Mouse (Mus musculus) layer of hippocampus, postnatal 14 days (tissue): ENCODE results near the gene Gm21983. TPM values are rescaled to one million over a fixed set of nuclear protein-coding genes. Genes with fewer than 3 reads are reported as not detected.

ENCODE experiments used
- DNase-seq, 2 experiments: peaks; one replicate each; pipeline ENCODE4 v3.0.0; 2021 to 2022; ENCODE audit warnings: low spot score in 2 of 2, mixed read lengths in 1 of 2
- total RNA-seq, 2 experiments: library from RNA; stranded (reverse); gene quantifications; 2 replicates each; pipeline ENCODE4 v1.2.3; 2021

Gm21983 gene
- total RNA-seq, 2 experiments from 2014 or later, result not detected

DNA sequence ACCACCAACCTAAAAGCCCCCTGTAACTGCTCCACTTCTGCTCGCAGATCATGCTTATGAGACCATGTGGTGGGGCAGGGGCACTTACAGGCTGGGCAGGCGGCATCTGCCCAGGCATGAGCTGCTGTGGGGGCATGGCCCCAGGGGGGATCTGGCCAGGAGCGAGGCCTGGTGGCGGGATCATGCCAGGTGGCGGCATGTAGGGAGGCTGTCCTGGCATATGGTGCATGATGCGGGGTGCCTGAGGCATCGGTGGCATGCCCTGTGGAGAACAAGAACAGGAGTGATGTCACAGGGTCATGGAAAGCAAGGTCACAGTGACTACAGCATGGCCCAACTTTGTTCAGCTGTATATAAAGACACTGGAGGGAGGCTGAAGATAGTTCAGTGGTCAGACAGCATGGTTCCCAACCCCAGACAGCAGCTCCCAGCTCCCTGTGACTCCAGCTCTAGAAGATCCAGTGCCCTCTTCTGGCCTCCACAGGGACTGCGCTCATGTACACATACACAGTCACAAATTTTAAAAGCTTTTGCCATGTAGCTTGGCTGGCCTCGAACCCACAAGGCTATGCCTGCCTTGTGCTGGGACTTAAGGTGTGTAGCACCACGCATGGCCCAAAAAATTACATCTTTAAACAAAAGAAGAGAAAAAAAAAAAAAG is 8.5 kb upstream of the Gm21983 start:
- DNase-seq, result no peak

DNA sequence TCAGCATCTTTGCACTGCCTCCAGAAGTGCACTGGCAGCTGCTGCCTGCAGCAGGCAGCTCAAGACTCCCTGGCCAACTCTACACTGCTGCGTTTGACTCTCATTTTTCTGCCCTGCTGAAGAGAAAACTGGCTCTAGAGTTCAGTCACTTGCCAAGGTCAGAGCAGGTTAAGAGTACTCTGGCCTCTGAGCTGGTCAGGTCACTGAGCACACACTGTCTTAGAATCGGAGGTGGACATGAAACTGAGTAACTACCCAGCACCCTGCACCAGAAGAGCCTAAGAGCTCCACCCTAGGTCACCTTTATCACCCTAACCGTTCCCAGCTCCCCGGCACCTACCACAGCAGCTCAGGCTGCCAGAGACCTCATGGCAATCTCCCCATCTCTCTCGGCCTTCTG is 5.1 kb upstream of the Gm21983 start:
- DNase-seq, result no peak

GRCm38 (mm10) chr7:27184964-27185363 is 4.1 kb upstream of the Gm21983 start:
- no peak for DNase-seq

GRCm38 (mm10) chr7:27182498-27182897 is 1.6 kb upstream of the Gm21983 start:
- DNase-seq, result no peak

GRCm38 (mm10) chr7:27180036-27180435 is 850 bp downstream of the Gm21983 start:
- no peak for DNase-seq

DNA sequence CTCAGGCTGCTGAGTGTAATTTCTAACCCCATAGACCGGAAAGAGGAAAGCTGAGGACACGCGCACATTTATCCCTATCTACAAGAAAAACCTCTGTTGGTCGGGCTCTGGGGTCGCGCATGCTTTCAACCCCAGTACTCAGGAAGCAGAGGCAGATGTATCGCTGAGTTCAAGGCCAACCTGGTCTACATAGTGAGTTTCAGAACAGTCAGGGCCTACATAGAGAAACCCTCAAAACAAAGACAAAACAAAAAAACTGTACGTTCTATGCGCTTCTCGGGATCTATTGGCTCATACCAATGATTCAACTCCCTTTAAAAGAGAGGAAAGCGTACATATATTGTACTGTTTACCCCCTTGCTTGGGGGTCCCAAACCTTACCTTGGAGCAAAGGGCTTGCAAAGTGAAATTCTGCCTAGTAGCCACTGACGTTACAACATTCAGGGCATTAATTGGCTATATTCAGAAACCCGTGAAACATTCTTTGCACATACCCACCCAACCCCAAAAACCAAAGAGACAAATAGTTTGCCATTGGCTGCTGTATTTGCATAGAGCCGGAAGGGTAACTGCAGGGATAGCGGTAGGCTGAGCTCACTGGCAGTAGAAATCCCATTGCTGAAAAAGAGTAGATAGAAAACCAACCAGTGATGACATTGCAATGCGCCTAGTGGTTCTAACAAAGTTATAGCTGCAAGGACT is 1.5 kb downstream of the Gm21983 start:
- no peak for DNase-seq

- peak; percentile 100 for DNase-seq
These were observed 2.3 kb downstream of the Gm21983 start, which contains the start of gene Rab4b for GRCm38 (mm10) chr7:27178324-27179216. Rab4b (minus strand) TSS chr7:27178896.

GRCm38 (mm10) chr7:27177942-27178323 is 3.0 kb downstream of the Gm21983 start:
- no peak for DNase-seq

DNA sequence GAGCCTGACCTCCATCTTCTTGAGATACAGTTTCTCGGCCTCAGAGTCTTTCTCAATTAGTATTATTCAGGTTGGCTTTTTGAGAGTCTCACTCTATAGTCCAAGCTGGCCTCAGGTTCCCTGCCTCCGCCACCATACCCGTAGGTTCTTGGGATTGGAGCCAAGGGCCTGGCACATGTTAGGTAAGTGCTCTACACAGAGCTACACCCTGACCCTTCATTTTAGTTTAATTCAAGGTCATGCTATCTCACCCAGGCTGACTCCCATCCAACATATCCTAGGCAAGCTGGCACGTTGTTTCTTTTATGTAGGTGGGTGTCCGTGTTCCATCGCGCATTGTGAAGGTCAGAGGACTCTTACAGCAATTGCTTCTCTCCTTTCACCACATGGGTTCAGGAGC is 6.0 kb downstream of the Gm21983 start:
- DNase-seq, result no peak

- no peak for DNase-seq
These were observed 6.4 kb downstream of the Gm21983 start for GRCm38 (mm10) chr7:27174496-27174895.

GRCm38 (mm10) chr7:27170981-27171380 is 9.9 kb downstream of the Gm21983 start:
- no peak for DNase-seq

- no peak for DNase-seq
These were observed 12.5 kb downstream of the Gm21983 start for GRCm38 (mm10) chr7:27168371-27168770.

DNA sequence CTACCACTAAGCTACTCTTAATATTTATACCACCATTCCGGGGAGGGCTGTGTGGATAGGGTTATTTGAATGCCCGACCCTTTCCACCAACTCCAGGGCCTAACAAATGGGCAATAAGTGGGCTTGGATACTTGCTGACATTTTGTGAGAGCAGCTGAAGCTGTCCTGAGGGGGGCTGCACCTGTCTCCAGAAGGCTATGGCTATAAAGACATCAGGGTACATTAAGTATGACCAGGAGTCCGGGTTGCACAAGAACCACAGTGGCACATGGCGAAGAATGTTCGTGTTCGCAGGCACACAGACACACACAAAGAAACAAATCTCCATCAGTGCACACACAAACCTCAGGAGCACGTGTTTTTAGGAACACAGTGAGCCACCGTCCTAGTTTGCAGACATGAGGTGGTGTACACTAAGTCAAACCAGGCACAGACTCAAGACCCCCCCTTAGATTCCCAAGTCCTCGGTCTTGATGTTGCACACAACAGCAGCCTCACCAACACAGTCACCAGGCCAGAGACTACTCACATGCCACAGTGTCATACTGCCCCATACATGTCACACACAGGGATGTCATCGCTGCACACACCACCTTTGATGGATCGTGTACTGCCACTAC is 13.3 kb downstream of the Gm21983 start:
- no peak for DNase-seq

GRCm38 (mm10) chr7:27166614-27167474 is 14.0 kb downstream of the Gm21983 start, which contains the start of gene Egln2:
Egln2 (minus strand) TSS chr7:27166802.
- DNase-seq, result peak; percentile 93 to 96

GRCm38 (mm10) chr7:27166229-27166613 is 14.7 kb downstream of the Gm21983 start:
- DNase-seq, result peak; percentile 77 to 80

DNA sequence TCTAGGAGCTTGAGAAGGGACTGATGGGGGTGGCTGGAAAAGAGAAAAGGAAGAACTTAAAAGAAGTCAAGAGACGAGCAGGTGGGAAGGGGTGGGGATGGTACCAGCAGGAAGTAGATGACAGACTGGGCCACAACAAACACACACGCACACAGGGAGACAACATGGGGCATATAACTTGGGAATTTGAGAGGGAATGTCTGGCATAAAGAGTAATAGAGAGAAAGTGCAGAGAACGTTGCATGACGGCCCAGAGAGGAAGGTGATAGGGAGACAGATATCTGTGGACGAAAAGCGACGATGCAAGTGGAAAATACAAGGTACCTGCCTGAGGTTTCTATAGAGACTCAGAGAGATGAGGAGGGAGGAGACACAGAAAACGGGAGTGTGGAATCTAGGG is 15.2 kb downstream of the Gm21983 start:
- DNase-seq, result no peak

- DNase-seq, result no peak
These were observed 15.8 kb downstream of the Gm21983 start for GRCm38 (mm10) chr7:27165007-27165655.

DNA sequence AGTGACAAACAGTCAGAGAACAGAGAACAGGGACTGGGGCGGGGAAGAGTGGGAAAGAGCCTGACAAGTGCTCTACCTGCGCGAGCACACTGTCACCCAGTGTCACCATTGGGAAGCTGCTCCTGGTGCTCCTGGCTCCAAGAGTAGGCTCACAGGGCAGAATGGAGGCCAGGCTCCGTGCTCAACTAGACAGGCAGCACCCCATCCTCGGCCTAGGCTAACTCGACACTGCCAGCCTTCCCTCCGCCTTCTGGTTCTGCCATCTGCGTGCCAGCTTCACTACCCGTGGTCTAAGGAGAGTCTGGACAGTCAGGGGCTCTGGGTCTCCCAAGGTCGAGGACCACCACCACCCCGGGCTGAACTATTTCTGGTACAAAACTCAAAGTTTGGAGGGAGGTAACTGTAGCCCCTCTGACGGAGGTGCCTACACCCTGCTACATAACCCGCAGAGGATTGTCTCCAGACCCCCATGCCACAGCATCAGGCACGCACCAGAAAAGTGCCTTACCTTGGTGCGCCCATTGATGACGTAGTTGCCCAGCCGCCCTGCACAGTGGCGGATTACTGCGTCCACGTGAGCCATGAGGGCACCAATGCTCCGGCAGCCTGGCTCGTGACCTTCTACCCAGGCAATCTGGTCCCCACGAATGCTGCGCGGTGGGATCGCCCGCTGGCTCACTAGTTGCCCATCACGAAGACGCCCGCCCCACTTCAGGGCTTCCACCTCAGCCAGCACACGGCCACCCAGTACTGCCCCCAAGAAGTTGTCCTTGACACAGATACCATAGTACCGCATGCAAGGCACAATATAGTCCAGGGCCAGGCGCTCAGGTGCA is 16.6 kb downstream of the Gm21983 start:
- DNase-seq, result no peak

GRCm38 (mm10) chr7:27163450-27163805 is 17.5 kb downstream of the Gm21983 start:
- DNase-seq, result no peak
